Mouse (Mus musculus) lung, adult 2 months (tissue): ENCODE data around the gene Ttc23. TPM values are rescaled to one million over a fixed set of nuclear protein-coding genes. Genes with fewer than 3 reads are reported as not detected.
A peak's percentile ranks its signal among the peaks of the same experiment; 100 is the strongest.

Source experiments
- DNase-seq: peaks from one replicate; pipeline ENCODE4 v3.0.0; 2022
- H3K4me1 ChIP-seq: fragments of 200-500 bp; 2 replicates; pipeline ENCODE4 v1.6.1; 2011; ENCODE audit warnings: low read length; ENCODE audit not compliant: control insufficient read depth, insufficient read depth
- H3K4me3 ChIP-seq: fragments of 200-500 bp; replicated peaks from 2 replicates; pipeline ENCODE3; 2011; ENCODE audit warnings: low read depth, mild to moderate bottlenecking, control low read depth, low read length; ENCODE audit errors: extremely low read depth
- CTCF ChIP-seq: fragments of 200-500 bp; IDR thresholded peaks from 2 replicates; pipeline ENCODE4 v1.5.1; 2011; ENCODE audit warnings: mild to moderate bottlenecking, low read length, control low read depth; ENCODE audit not compliant: insufficient read depth
- POLR2A ChIP-seq: fragments of 200-500 bp; IDR thresholded peaks from 2 replicates; pipeline ENCODE4 v1.6.1; 2011; ENCODE audit warnings: low read depth, mild to moderate bottlenecking, control low read depth, low read length, borderline replicate concordance; ENCODE audit errors: extremely low read depth
- WGBS: fragments of 180-500 bp; shearing (Covaris S2); methylation state at CpG from one replicate; pipeline ENCODE4 v1.1.7; 2018; 5-methylcytosine and 5-hydroxymethylcytosine counted together
- polyA plus RNA-seq: library from polyadenylated mRNA; depleted of rRNA; stranded (reverse); fragments of >200 nt; gene quantifications from 2 replicates; pipeline ENCODE4 v1.2.3, GENCODE M21; 2012; rRNA removed

Gene Ttc23
- 4.6 and 10.0 TPM in 2 replicates for polyA plus RNA-seq

DNA sequence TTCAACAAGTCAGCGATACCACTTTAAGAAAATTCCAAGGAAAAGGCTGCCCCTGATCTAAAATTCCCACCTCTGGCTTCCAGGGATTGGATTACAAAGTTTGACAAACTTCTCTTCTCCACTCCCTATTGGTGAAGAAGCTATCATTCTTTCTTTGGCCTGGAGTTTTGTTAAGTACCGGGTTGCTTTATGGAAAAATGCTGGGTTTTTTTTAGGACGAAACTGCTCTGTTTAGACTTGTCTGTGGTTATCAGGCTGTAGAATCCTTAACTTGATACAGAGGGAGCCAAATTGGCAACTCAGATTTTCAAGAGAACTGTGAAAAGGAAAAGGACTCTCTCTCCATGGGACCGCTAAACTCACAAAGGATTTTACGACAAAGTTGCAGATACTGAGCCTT is at the start of gene Ttc23:
Gene Ttc23, plus strand, starts transcription at position 134 of the 400 bp plus-strand sequence.
- TF ChIP-seq CTCF = no peak
- TF ChIP-seq POLR2A = no peak
- DNase-seq = no peak
- 14% methylated on average over 5 of the region's 5 CpGs for WGBS

DNA sequence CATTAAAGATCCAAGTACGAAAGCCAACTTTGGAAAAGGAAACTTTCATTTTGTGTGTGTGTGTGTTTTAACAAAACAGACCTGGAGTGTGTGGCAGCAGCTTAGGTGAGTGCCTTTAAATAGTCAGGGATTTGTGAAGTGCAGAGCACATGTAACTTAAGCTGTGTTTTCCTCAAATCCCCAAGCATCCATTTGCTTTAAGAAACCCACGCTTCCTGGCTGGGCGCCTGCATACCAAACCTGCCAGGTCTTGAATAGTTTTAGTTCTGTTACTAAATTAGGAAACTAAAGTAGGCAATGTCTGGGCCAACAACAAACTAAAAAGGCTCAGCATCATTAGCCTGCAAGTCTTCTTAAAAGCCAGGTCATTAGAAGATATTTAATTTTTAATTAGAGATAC is 49.2 kb upstream of the Ttc23 start:
- TF ChIP-seq CTCF (no peak), POLR2A (no peak)
- no peaks in the 10 kb centered on the region for H3K4me1 ChIP-seq
- no peak for DNase-seq
- H3K4me3 ChIP-seq = no peak overlapping the region
- WGBS = 70% methylated on average over 3 of the region's 3 CpGs

More for the DNA sequence above, at the start of gene Ttc23:
- peak within 1 kb of the TSS; percentile 84 for H3K4me3 ChIP-seq
- H3K4me1 ChIP-seq = peaks cover 11% of the 10 kb centered on the region

DNA sequence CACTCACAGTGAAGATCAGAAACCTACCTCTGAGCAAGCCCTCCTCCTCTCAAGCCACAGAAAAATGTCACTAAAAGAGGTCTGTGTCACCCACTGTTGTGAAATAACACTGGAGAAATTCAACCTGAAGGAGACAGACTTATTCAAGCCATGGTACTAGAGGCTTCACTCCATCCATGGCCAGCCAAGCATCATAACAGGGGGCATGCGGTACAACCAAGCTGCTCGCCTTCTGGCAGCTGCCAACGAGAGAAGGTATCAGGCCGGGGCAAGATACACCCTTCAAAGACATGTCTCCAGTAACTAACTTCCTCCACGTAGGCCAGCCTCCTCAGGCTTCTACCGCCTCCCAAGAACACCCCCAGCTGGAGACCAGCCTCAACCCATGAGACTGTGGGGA is 42.1 kb upstream of the Ttc23 start:
- TF ChIP-seq POLR2A (no peak), CTCF (no peak)
- no peaks in the 10 kb centered on the region; the same call in 1 of the 2 replicates for H3K4me1 ChIP-seq
- no peak for DNase-seq
- H3K4me3 ChIP-seq = no peak overlapping the region
- 81% methylated on average over 6 of the region's 6 CpGs for WGBS

DNA sequence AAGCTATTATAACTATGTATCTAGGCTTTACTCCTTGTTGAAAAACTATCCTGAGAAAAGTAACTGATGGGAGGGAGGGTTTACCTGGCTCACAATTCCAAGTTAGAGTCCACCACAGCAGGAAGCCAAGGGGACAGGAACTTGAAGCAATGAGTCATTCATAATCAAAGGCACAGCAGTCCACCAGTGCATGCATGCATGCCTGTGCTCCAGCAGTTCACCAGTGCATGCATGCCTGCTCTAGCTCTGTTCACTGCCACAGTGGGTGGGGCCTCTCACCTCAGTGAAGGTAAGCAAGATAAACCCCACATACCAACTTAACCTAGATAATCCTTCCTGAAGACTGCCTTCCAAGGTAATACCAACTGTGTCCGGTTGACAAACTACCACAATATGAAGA is 41.0 kb upstream of the Ttc23 start:
- TF ChIP-seq POLR2A = no peak
- no peak for TF ChIP-seq CTCF
- no peaks in the 10 kb centered on the region; the same call in 1 of the 2 replicates for H3K4me1 ChIP-seq
- DNase-seq = no peak
- no peak overlapping the region for H3K4me3 ChIP-seq
- WGBS = 54% methylated on average over 1 of the region's 1 CpGs

DNA sequence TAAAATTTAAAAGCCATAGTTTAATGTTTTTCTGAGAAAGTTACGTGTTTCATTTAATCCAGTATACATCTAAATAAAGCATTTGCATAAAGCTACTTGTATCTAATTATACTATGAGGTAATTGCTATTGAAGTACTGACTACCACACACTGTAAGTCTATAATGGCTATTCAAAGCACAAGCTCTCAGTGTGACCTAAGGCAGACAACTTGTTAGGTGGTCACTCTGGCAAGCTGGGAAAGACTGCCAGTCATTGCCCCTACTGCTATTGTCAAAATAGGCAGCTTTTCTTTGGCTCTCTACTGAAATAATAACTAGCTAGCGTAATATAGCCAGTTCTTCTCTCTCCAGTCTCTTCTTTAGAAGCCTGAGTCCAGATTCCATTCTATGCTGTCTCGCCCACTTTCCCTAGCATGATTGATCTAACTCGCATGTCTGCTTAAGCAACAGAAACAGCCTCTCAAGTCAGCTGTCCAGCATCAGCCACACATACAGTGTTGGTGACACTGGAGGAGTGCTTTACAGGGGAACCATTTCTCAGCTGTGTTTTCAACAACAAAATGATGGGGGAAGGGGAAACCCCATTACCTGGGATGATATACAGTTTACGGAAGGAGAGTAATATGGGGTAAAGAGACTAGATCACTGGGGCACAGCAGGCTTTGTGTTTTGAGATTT is 39.4 kb upstream of the Ttc23 start:
- WGBS = 77% methylated on average over 5 of the region's 5 CpGs
- TF ChIP-seq CTCF (no peak), POLR2A (no peak)
- H3K4me3 ChIP-seq = no peak overlapping the region
- no peaks in the 10 kb centered on the region; the same call in 1 of the 2 replicates for H3K4me1 ChIP-seq
- no peak for DNase-seq

- Histone ChIP-seq H3K4me1 (no peaks in the 10 kb centered on the region; the same call in 1 of the 2 replicates), H3K4me3 (no peak overlapping the region)
- TF ChIP-seq CTCF (no peak), POLR2A (no peak)
- 80% methylated on average over 4 of the region's 4 CpGs for WGBS
- no peak for DNase-seq
Measured at GRCm38 (mm10) chr7:67608348-67609024, 38.7 kb upstream of the Ttc23 start.

- TF ChIP-seq CTCF (no peak), POLR2A (no peak)
- WGBS = 45% methylated on average over 10 of the region's 10 CpGs
- no peak for DNase-seq
- Histone ChIP-seq H3K4me3 (no peak overlapping the region), H3K4me1 (peaks cover 5% of the 10 kb centered on the region)
Measured at GRCm38 (mm10) chr7:67613795-67614463, 33.3 kb upstream of the Ttc23 start.

DNA sequence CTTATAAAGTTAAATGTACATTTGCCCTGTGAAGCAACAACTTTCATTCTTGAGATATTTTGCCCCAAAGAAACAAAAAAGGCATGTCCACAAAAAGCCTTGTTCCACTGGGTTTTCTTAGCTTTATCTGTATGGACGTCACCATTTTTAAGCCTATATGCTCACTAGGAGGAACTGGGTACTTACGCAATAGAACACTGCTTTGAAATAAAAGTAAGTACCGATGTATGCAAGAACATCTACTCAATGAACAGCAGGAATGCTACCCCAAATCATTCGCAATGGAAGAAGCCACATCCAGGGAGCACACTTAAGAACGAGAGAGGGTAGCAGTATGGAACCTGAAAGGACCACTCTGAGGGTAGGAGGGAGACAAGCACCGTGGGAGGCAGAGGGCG is 32.7 kb upstream of the Ttc23 start:
- Histone ChIP-seq H3K4me1 (peaks cover 5% of the 10 kb centered on the region), H3K4me3 (no peak overlapping the region)
- TF ChIP-seq POLR2A = no peak
- DNase-seq = no peak
- 76% methylated on average over 7 of the region's 7 CpGs for WGBS

- Histone ChIP-seq H3K4me1 (peaks cover 7% of the 10 kb centered on the region), H3K4me3 (no peak overlapping the region)
- no peak for TF ChIP-seq POLR2A
- TF ChIP-seq CTCF = no peak
- WGBS = 57% methylated on average over 4 of the region's 4 CpGs
- no peak for DNase-seq
Measured at GRCm38 (mm10) chr7:67616890-67617289, 30.3 kb upstream of the Ttc23 start.

GRCm38 (mm10) chr7:67617646-67618045 is 29.6 kb upstream of the Ttc23 start:
- Histone ChIP-seq H3K4me3 (no peak overlapping the region), H3K4me1 (peaks cover 7% of the 10 kb centered on the region)
- DNase-seq = no peak
- 95% methylated on average over 10 of the region's 10 CpGs for WGBS
- TF ChIP-seq CTCF (no peak), POLR2A (no peak)
